25 mouse cellular contexts compared by ENCODE assay signal in genomic region chr11:82340900-82341299, GRCm38 (mm10). TPM values are rescaled to one million over a fixed set of nuclear protein-coding genes. Genes with fewer than 3 reads are reported as not detected.
DNase-seq lines count a peak whose midpoint lies in the region; ATAC-seq and TF ChIP-seq lines count a peak whose summit lies in the region.
"Had no signal": no experiment of that assay in that cellular context is flagged by ENCODE, and none has a peak within 500 bp of the region (broad histone marks: within the 10 kb centered on the region; RNA-seq: fewer than 3 reads in every experiment).

No protein-coding gene starts in this region.

- WGBS in heart, embryonic 12.5 days, result 32% methylated on average over 2 of the region's 2 CpGs
- 60% methylated on average over 2 of the region's 2 CpGs for WGBS in hindbrain, postnatal 0 days
- WGBS in hindbrain, embryonic 11.5 days, result 44% methylated on average over 2 of the region's 2 CpGs
- WGBS in neural tube, embryonic 13.5 days, result 71% methylated on average over 2 of the region's 2 CpGs

- no peak for TF ChIP-seq CTCF in hindbrain, postnatal 0 days (IDR thresholded peaks at IDR 0.05; ENCODE audit: low read depth)

- H3K9ac ChIP-seq in heart, embryonic 12.5 days, result no peak overlapping the region
- no peak overlapping the region for H3K9ac ChIP-seq in hindbrain, postnatal 0 days (replicated peaks; ENCODE audit: low read length)
- no peak overlapping the region for H3K9ac ChIP-seq in hindbrain, embryonic 11.5 days (ENCODE audit: low read depth, low read length)
- 0 out of 2 replicates have a peak overlapping the region, but pooled peaks have one; percentile 41 for H3K9ac ChIP-seq in neural tube, embryonic 13.5 days
- H3K9ac ChIP-seq: forebrain, postnatal 0 days; limb, embryonic 13.5 days had no signal

- H3K27me3 ChIP-seq in heart, embryonic 12.5 days (replicated peaks), result no peaks in the 10 kb centered on the region
- H3K27me3 ChIP-seq in hindbrain, postnatal 0 days (ENCODE audit: insufficient read depth, low read length), result no peaks in the 10 kb centered on the region
- H3K27me3 ChIP-seq in hindbrain, embryonic 11.5 days (ENCODE audit: control insufficient read depth, insufficient read depth, low read length), result no peaks in the 10 kb centered on the region
- H3K27me3 ChIP-seq in neural tube, embryonic 13.5 days, result peaks cover 3% of the 10 kb centered on the region; the same call in 1 of the 2 replicates

- no peak overlapping the region; the same call in 1 of the 2 replicates for H3K4me2 ChIP-seq in heart, embryonic 12.5 days
- H3K4me2 ChIP-seq in hindbrain, postnatal 0 days (ENCODE audit: low read depth, low read length), result no peak overlapping the region
- H3K4me2 ChIP-seq in hindbrain, embryonic 11.5 days (replicated peaks; ENCODE audit: low read depth, low read length), result no peak overlapping the region
- no peak overlapping the region for H3K4me2 ChIP-seq in neural tube, embryonic 13.5 days
- H3K4me2 ChIP-seq: limb, embryonic 13.5 days had no signal

- no peak overlapping the region for H3K27ac ChIP-seq in heart, embryonic 12.5 days (ENCODE audit: poor library complexity, severe bottlenecking)
- peak overlapping the region; percentile 27; the same call in 1 of the 2 replicates for H3K27ac ChIP-seq in hindbrain, postnatal 0 days
- no peak overlapping the region for H3K27ac ChIP-seq in hindbrain, embryonic 11.5 days (ENCODE audit: low read depth, low read length)
- peak overlapping the region; percentile 81 for H3K27ac ChIP-seq in neural tube, embryonic 13.5 days (replicated peaks)
- H3K27ac ChIP-seq: forebrain, embryonic 10.5 days; kidney, postnatal 0 days; limb, embryonic 13.5 days had no signal

- ATAC-seq in heart, embryonic 12.5 days (ENCODE audit: insufficient number of reproducible peaks, low FRiP score), result peak; percentile 18; the same call in 1 of the 2 replicates
- ATAC-seq in hindbrain, postnatal 0 days, result no peak
- no peak for ATAC-seq in hindbrain, embryonic 11.5 days (ENCODE audit: low FRiP score)
- peak; percentile 81 for ATAC-seq in common myeloid progenitor, adult 5-6 weeks (replicated peaks; ENCODE audit: low read depth, poor library complexity, severe bottlenecking)
- ATAC-seq in neural tube, embryonic 13.5 days (ENCODE audit: low read depth), result no peak
- ATAC-seq: forebrain, postnatal 0 days; intestine, postnatal 0 days had no signal

- no peaks in the 10 kb centered on the region for H3K36me3 ChIP-seq in heart, embryonic 12.5 days
- H3K36me3 ChIP-seq in hindbrain, postnatal 0 days (ENCODE audit: insufficient read depth, low read length), result no peaks in the 10 kb centered on the region
- no peaks in the 10 kb centered on the region for H3K36me3 ChIP-seq in hindbrain, embryonic 11.5 days (ENCODE audit: control insufficient read depth, insufficient read depth, low read length)
- H3K36me3 ChIP-seq in neural tube, embryonic 13.5 days, result no peaks in the 10 kb centered on the region
- H3K36me3 ChIP-seq: forebrain, embryonic 10.5 days; limb, embryonic 13.5 days had no signal

- 0 out of 2 replicates have a peak, but pooled peaks cover 9% of the 10 kb centered on the region for H3K4me1 ChIP-seq in heart, embryonic 12.5 days (replicated peaks)
- peaks cover 3% of the 10 kb centered on the region; the same call in 1 of the 2 replicates for H3K4me1 ChIP-seq in hindbrain, postnatal 0 days (ENCODE audit: insufficient read depth, low read length)
- H3K4me1 ChIP-seq in hindbrain, embryonic 11.5 days (replicated peaks; ENCODE audit: control insufficient read depth, insufficient read depth, low read length), result no peaks in the 10 kb centered on the region
- peaks cover 28% of the 10 kb centered on the region for H3K4me1 ChIP-seq in neural tube, embryonic 13.5 days (replicated peaks)
- H3K4me1 ChIP-seq: limb, embryonic 13.5 days had no signal

- no peak for DNase-seq in heart, postnatal 25 days (ENCODE audit: low spot score)
- no peak for DNase-seq in hindbrain, postnatal 0 days (ENCODE audit: low spot score)
- no peak for DNase-seq in hindbrain, embryonic 11.5 days (ENCODE audit: low spot score)
- DNase-seq in gastrocnemius, postnatal 4 days (ENCODE audit: low spot score in 2 of 2), result no peak
- DNase-seq: adrenal gland, postnatal 25 days; B cell, adult 2 months; cerebellum, adult 11 months; forebrain, postnatal 0 days; heart, postnatal 4 days; lung, adult 2 months; thymus, postnatal 36 days had no signal

- intact Hi-C loops in heart, postnatal 25 days (cut with DNase I), result no loop called here

- H3K9me3 ChIP-seq in heart, embryonic 12.5 days (replicated peaks), result no peaks in the 10 kb centered on the region
- no peaks in the 10 kb centered on the region for H3K9me3 ChIP-seq in hindbrain, postnatal 0 days (ENCODE audit: low read length)
- no peaks in the 10 kb centered on the region for H3K9me3 ChIP-seq in hindbrain, embryonic 11.5 days (ENCODE audit: control insufficient read depth, low read length)
- H3K9me3 ChIP-seq in neural tube, embryonic 13.5 days, result no peaks in the 10 kb centered on the region
- H3K9me3 ChIP-seq: limb, embryonic 13.5 days had no signal

- H3K4me3 ChIP-seq in heart, embryonic 12.5 days, result no peak overlapping the region
- H3K4me3 ChIP-seq in hindbrain, postnatal 0 days (ENCODE audit: low read length), result no peak overlapping the region
- H3K4me3 ChIP-seq in hindbrain, embryonic 11.5 days (ENCODE audit: low read depth, low read length), result no peak overlapping the region
- H3K4me3 ChIP-seq in neural tube, embryonic 13.5 days, result no peak overlapping the region
- H3K4me3 ChIP-seq: forebrain, embryonic 10.5 days; limb, embryonic 13.5 days had no signal

RNA-seq across cellular contexts. Expression of gene Ccl1, which starts 35.4 kb away (rescaled TPM):
- not detected in 2 replicates for polyA plus RNA-seq in heart, embryonic 12.5 days (2016; fragmentation: Nextera tagmentation; extraction: Ambion mirVana)
- not detected for total RNA-seq in heart, postnatal 25 days (2021)
- not detected in 2 replicates for total RNA-seq in hindbrain, postnatal 0 days (2014; rRNA removed)
- polyA plus RNA-seq in hindbrain, postnatal 0 days (2015; fragmentation: Nextera tagmentation; extraction: Ambion mirVana), result 0.39 TPM in 1 of 2 replicates, not detected in the other
- not detected in 2 replicates for polyA plus RNA-seq in hindbrain, embryonic 11.5 days (2014; fragmentation: Nextera tagmentation; extraction: Ambion mirVana)
- not detected in 2 replicates for total RNA-seq in common myeloid progenitor, adult 5-6 weeks (2017)
- polyA plus RNA-seq in neural tube, embryonic 13.5 days (2015; fragmentation: Nextera tagmentation; extraction: Ambion mirVana), result 0.48 and 0.71 TPM in 2 replicates
- total RNA-seq in gastrocnemius, postnatal 4 days (2021), result not detected
- total RNA-seq: adrenal gland, postnatal 25 days; forebrain, postnatal 0 days; heart, postnatal 4 days; layer of hippocampus, adult 18-20 months; layer of hippocampus, postnatal 25 days; left cerebral cortex, postnatal 14 days; megakaryocyte-erythroid progenitor cell, adult 5-6 weeks; midbrain, postnatal 0 days had no signal
- polyA plus RNA-seq: forebrain, embryonic 10.5 days; gonadal fat pad, adult 2 months; intestine, postnatal 0 days; kidney, postnatal 0 days; limb, embryonic 13.5 days; lung, adult 2 months; stomach, embryonic 14.5 days had no signal

RNA-seq across cellular contexts. Expression of gene Tmem132e, which starts 47.8 kb away (rescaled TPM):
- 0.08 and 0.20 TPM in 2 replicates for polyA plus RNA-seq in heart, embryonic 12.5 days (2016; fragmentation: Nextera tagmentation; extraction: Ambion mirVana)
- total RNA-seq in heart, postnatal 25 days (2021), result under 1 TPM; 0.18 to 0.22 TPM
- 48.9 and 52.8 TPM in 2 replicates for total RNA-seq in hindbrain, postnatal 0 days (2014; rRNA removed)
- 4.0 and 4.6 TPM in 2 replicates for polyA plus RNA-seq in hindbrain, postnatal 0 days (2015; fragmentation: Nextera tagmentation; extraction: Ambion mirVana)
- 1.5 and 1.8 TPM in 2 replicates for polyA plus RNA-seq in hindbrain, embryonic 11.5 days (2014; fragmentation: Nextera tagmentation; extraction: Ambion mirVana)
- total RNA-seq in common myeloid progenitor, adult 5-6 weeks (2017), result not detected in 2 replicates
- 4.5 and 5.1 TPM in 2 replicates for polyA plus RNA-seq in neural tube, embryonic 13.5 days (2015; fragmentation: Nextera tagmentation; extraction: Ambion mirVana)
- 1 to 10 TPM in 1 of 2 experiments, under 1 TPM in 1; 0.98 to 1.0 TPM for total RNA-seq in gastrocnemius, postnatal 4 days (2021)

Comparison
In these comparisons a context has a peak if more than half of its experiments do, and no peak if none do; other contexts are left out.
1. H3K27ac ChIP-seq: peak in hindbrain, postnatal 0 days (single experiment) and neural tube, embryonic 13.5 days (single experiment); none in heart, embryonic 12.5 days (single experiment) and hindbrain, embryonic 11.5 days (single experiment).
2. ATAC-seq: peak in heart, embryonic 12.5 days (single experiment) and common myeloid progenitor, adult 5-6 weeks (single experiment); none in hindbrain, postnatal 0 days (single experiment), hindbrain, embryonic 11.5 days (single experiment) and neural tube, embryonic 13.5 days (single experiment).
3. RNA of gene Tmem132e, which starts 47.8 kb away (total RNA-seq): 48.9 to 52.8 TPM in hindbrain, postnatal 0 days; 0.98 to 1.0 TPM in gastrocnemius, postnatal 4 days, 0.18 to 0.22 TPM in heart, postnatal 25 days and not detected in common myeloid progenitor, adult 5-6 weeks; every median in the first group is over 10 times any median in the second.